Mouse (Mus musculus): Measurements from ENCODE around the gene Usp19.

GRCm38 (mm10) chr9:108459939-108460318 lies 30.5 kb upstream of the Usp19 start:
- no peak for TF ChIP-seq CTCF (IDR thresholded peaks at IDR 0.05; ENCODE audit: insufficient read depth, low read depth, low read length)
- no peak for TF ChIP-seq POLR2A (IDR thresholded peaks at IDR 0.05; ENCODE audit: insufficient read depth, low read depth, low read length)
